Mouse (Mus musculus) gastrocnemius, postnatal 36 days (tissue): ENCODE results near the gene Cdc42ep2. TPM values are rescaled to one million over a fixed set of nuclear protein-coding genes. Genes with fewer than 3 reads are reported as not detected.
A peak's percentile ranks its signal among the peaks of the same experiment; 100 is the strongest.

Source experiments
- DNase-seq, 2 experiments: peaks; one replicate each; pipeline ENCODE4 v3.0.0; 2022
- intact Hi-C: fragments of 180-260 bp; cut with DNase I; formaldehyde crosslinking; loops from one replicate; pipeline ENCODE4 v1.15.1; 2025
- total RNA-seq, 2 experiments: library from RNA; stranded (reverse); gene quantifications; 2 replicates each; pipeline ENCODE4 v1.2.3; 2021

The Cdc42ep2 gene
- total RNA-seq, 2 experiments from 2014 or later = 10.1 to 12.4 TPM

DNA sequence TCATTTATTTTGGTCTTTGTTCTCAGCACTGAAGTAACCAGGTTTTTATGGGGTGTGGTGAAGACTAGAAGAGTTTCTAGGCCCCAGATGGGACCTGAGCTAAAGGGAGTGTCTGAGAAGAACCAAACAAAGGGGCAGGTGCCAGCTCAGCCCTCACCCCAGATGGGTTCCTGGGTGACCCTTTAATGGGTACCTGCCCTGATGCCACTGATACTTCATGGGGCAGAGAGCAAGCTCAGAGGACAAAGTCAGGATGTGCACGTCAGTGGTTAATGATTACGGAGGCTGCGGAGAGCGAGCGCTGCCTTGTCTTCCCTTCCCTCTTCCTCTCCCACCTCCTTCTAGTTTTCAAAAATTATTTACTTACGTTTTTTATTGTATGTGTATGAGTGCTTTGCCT, 43.5 kb downstream of the Cdc42ep2 start:
- intact Hi-C loops = loop anchor here (2.0 kb wide), 1 partner anchor 28 kb away; no protein-coding TSS in a partner anchor
- DNase-seq = no peak

DNA sequence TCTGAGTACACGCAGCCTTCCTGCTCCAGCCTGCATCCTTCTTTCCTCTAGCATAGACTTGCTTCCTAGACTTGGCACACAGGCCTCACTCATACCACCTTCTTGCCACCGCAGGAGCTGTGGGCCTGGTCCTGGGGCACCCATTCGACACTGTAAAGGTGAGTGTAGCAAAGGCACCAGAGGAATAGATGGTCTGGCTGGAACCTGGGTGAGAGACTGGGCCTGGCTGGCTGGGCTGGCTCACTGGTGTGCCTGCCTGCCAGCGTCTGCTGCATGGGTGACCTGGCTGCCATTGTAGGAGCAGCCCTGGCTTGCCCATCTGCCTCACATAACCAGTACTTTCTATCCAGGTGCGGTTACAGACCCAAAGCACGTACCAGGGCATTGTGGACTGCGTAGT, 44.9 kb downstream of the Cdc42ep2 start:
- intact Hi-C loops = loop anchor here (2.0 kb wide), 2 partner anchors 27 to 91 kb away; no protein-coding TSS in a partner anchor
- DNase-seq = no peak

DNA sequence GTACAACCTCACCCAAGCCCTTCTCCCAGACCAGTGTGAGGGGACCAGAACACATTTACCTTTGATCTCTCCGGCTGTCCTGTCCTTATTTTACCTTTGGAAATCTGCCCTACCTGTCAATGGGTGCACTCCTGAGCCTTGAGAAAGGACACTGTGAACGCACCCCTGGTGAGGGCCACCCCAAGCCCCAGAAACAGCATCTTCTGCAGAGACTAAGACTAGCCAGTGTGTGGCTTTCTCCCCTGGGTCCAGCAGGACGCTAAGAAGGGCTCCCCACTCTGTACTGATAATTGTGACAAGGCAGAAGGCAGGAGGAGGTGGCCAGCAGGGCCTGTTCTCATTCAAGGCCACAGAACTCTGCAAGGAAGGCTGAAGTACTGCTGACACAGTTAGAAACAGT, 45.7 kb downstream of the Cdc42ep2 start:
- DNase-seq = no peak
- intact Hi-C loops = loop anchor here (2.0 kb wide), 1 partner anchor 90 kb away; no protein-coding TSS in a partner anchor

DNA sequence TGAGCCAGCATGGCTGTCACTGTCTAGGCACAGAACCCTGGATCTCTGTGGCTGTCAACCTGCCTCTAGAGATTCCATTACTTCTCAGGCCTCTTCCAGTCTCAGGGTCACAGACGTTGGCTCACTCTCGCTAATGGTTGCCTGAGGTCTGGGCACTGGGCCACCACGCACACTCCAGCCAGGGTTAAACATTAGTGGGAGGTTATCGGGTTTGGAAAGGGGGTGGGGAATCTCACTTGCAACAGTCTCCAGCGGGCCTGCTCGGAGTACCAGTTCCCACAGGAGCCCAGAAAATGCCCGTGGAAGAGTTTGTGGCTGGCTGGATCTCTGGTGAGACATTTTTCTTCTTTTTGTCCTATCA, 46.3 kb downstream of the Cdc42ep2 start:
- intact Hi-C loops = loop anchor here (2.0 kb wide), 1 partner anchor 90 kb away; no protein-coding TSS in a partner anchor
- DNase-seq = no peak

DNA sequence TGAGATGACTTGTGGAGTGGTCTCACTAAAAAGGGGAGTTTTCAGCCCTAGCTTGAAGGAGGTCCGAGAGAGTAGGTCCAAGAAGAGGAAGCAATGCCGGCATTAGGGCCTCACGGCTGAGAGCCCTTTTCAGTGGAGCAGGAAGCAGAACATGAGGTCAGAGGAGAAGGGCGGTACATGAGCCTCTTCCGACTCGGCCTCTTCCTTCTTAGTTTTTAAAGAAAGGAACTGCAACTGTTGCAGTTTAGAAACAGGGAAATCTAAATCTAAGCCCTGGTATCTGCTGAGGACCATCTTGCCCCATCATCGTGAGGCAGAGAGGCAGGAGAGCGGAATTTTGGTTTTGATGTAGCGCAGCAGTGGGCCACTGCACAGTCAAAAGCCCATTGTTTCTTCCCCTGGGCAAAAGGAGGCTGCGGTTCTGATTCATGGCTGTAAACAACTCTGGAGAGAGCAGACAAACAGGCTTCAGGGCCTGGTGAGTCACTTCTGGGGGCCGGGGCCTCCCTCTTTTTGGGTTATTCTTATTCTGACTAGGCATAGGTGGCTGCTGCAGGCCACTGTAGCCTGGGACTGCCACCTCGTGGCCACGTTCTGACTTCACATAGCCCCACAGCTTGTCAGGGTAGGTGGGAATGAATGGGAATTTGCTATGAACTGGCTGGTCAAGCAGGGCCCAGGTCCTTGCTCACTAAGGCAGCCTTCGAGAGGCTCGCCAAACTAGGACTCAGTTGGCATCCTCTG, 46.8 kb downstream of the Cdc42ep2 start, which contains the start of gene Slc25a45:
TSS of gene Slc25a45 (plus strand) at position 191 of the 744 bp plus-strand sequence.
- peak; percentile 59 to 61 for DNase-seq
- intact Hi-C loops = loop anchor here (2.0 kb wide), 1 partner anchor 89 kb away; no protein-coding TSS in a partner anchor

DNA sequence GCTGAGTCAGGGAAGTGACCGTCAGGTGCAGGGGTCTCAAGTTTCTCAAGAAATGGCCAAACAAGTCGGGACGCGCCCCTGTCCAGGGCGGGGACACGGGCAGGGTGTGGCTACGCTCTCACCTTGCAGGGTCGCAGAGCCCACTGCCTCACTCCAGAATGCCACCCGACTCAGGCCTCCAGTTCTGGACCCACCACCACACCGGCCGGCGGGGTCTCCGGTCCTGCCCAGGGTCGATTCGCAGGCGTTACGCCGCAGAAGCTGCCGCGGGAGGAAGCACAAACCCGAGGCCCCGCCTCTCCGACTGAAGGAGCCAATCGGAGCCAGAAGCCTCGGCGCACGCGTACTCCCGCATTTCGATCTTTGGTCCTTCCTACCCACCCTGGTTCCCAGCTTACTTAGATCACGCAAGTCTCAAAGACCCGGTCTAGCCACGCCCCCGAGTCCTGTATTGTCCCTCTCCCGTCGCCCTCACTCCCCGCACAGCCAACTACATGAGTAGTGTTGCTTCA, 49.6 kb downstream of the Cdc42ep2 start, which contains the start of gene Frmd8:
TSS of gene Frmd8 (minus strand) at position 306 of the 512 bp plus-strand sequence.
- intact Hi-C loops = no loop called here

DNA sequence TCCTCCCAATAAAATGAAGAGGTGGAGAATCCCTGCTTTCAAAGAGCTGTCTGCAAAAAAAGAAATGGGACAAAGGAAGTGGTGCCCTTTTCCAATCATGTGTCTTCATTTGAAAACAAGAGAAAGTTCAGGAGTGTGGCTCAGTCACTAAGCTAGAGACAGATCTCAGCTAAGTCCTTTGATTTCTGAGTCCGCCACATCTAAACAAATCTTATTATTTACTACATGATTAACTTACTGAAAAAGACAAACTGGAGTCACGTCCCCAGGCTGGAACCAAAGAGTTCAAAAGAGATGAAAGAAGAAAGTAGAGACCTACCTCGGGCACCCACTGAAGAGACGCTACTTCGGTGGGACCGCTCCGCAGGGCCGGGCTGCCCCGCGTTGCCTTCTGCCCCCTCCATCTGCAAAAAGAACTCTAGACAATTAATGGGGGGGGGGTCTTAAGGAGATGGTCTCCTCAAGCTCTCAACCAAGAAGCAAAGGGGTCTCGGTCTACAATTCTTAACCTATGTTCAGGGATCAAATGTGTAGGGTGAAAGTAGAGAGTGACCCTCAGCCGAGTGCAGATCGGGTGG, 50.1 kb downstream of the Cdc42ep2 start:
- intact Hi-C loops = no loop called here
- no peak for DNase-seq

More for the DNA sequence above, 49.6 kb downstream of the Cdc42ep2 start, which contains the start of gene Frmd8:
- peak; percentile 91 to 92 for DNase-seq

DNA sequence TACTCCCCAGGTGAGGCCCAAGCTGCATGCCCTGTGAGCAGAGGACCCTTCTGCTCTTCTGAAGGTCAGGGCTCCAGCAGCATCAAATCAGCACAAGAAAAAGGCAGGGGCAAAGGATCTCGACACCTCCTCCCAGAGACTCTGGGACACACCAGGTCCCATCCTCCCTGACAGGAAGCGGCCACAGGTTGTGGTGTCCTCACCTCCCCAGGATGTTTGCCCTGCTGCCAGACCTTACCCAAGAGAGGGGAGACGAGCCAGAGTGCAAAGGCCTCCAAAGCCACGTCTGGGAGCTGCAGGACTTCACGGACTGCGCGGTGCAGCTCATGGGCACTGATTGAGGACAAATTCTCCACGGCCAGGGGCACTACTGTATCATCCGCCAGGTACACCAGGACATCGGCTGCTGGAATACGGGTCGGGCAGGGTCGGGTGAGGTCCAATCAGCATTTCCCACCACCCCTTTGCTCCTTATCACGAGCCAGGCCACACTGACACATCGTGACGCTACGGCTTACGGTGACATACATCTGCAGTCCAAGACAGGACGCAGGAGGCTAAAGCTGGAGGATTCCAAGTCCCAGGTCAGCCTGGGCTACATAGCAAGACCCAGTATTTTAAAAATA, 51.6 kb downstream of the Cdc42ep2 start:
- intact Hi-C loops = no loop called here
- DNase-seq = no peak

DNA sequence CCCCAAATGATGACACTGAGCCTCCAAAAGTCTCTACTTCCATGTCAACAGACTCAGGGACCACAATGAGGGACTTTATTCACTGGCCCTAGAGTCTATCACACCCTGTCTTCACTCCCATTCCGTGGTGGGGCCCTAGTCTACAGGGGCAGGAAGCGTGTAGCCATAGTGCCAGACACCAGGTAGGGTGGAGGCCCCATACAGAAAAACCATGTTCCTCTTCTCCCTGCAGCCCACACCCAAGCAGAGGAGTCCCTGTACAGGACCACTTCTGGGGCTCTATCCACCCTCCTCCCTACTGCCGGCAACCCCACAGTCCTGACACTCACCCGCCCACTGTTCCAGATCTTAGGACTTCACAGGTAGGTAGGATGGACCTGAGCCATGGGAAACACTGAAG, 52.1 kb downstream of the Cdc42ep2 start:
- DNase-seq = no peak
- intact Hi-C loops = no loop called here

DNA sequence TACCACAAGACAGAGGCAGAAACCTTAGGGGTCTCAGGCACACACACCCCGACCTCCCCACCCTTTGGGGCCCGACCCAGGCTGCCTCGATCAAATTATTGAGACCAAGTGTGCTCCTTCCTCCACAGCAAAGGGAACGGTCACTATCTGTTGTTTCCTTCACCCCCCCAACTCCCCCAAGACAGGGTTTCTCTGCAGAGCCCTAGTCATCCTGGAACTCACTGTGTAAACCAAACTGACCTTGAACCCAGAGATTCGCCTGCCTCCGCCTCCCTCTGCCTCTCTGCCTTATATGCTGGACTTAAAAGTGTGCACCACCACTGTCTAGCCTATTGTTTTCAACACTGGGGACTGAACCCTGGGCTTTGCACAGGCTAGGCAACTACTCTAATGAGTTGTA, 52.9 kb downstream of the Cdc42ep2 start:
- intact Hi-C loops = no loop called here
- DNase-seq = no peak

DNA sequence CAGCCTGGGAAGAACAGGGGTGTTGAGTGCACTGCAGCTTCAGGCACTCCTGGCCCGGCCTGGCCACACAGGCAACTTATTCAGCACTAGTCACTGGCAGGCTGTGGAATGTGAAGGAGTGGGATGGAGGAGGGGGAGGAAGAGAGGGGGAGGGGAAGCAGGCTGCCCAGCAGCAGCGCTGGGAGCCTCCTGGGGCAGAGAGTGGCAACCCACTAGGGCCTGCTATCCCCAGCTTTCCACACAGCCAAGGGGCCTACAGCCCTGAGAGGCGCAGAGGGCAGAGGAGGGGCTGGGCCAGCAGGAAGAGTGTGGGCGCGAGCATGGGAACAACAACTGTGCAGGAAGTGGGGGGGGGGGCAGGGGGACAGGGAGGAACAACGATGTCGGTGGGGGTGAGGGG, 53.3 kb downstream of the Cdc42ep2 start:
- no peak for DNase-seq
- intact Hi-C loops = no loop called here

DNA sequence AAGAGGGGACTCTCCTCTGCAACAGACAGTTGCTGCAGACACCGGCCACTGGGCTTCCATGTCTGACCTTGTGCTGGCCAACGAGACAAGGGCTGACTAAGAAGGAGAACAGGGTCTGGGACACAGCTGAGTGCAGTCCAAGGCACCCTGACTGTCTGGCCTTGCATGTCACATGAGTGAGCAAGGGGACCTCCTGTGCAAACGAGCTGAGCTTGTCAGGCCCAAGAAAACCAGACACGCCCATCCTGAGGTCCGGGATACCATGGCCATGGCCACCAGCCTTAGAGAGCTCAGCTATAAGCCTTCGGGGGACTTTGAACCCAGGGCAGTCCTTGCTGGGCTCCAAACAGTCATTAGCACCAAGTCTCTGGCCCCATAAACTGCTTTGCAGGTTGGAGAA, 56.5 kb downstream of the Cdc42ep2 start:
- no peak for DNase-seq
- intact Hi-C loops = loop anchor here (5.0 kb wide), 1 partner anchor 34 kb away; no protein-coding TSS in a partner anchor

Other genes with a start within 250 kb of the Cdc42ep2 start
- gene Map3k11, start 236.1 kb downstream of the Cdc42ep2 start, total RNA-seq = 10 to 100 TPM; 10.8 to 11.3 TPM
- 10 to 100 TPM; 12.2 to 15.2 TPM for gene Pcnx3, start 235.9 kb downstream of the Cdc42ep2 start, total RNA-seq
- not detected for gene Kcnk7, start 220.4 kb downstream of the Cdc42ep2 start, total RNA-seq
- 100 to 1,000 TPM; 235 to 261 TPM for gene Ehbp1l1, start 198.5 kb downstream of the Cdc42ep2 start, total RNA-seq
- gene Fam89b, start 195.2 kb downstream of the Cdc42ep2 start, total RNA-seq = 10 to 100 TPM; 19.7 to 22.8 TPM
- 10 to 100 TPM; 43.4 to 44.2 TPM for gene Ltbp3, start 183.9 kb downstream of the Cdc42ep2 start, total RNA-seq
- 10 to 100 TPM; 70.8 to 71.1 TPM for gene Scyl1, start 153.4 kb downstream of the Cdc42ep2 start, total RNA-seq
- 1 to 10 TPM; 4.5 to 5.0 TPM for gene Frmd8, start 49.5 kb downstream of the Cdc42ep2 start, total RNA-seq
- 1 to 10 TPM in 1 of 2 experiments, under 1 TPM in 1; 0.99 to 1.0 TPM for gene Slc25a45, start 47.0 kb downstream of the Cdc42ep2 start, total RNA-seq
- gene Tigd3, start 30.7 kb downstream of the Cdc42ep2 start, total RNA-seq = under 1 TPM in 1 of 2 experiments, not detected in 1; 0.20 TPM
- gene Dpf2, start 11.8 kb downstream of the Cdc42ep2 start, total RNA-seq = 10 to 100 TPM; 75.1 to 81.4 TPM
- 10 to 100 TPM in 1 of 2 experiments, 1 to 10 TPM in 1; 8.6 to 11.6 TPM for gene Pola2, start 39.4 kb upstream of the Cdc42ep2 start, total RNA-seq
- gene Slc22a20, start 61.3 kb upstream of the Cdc42ep2 start, total RNA-seq = not detected
- gene Capn1, start 91.1 kb upstream of the Cdc42ep2 start, total RNA-seq = 10 to 100 TPM; 82.6 to 95.2 TPM
- gene Syvn1, start 121.8 kb upstream of the Cdc42ep2 start, total RNA-seq = 10 to 100 TPM; 14.4 to 15.8 TPM
- 10 to 100 TPM; 25.8 TPM for gene Mrpl49, start 133.0 kb upstream of the Cdc42ep2 start, total RNA-seq
- gene Fau, start 133.0 kb upstream of the Cdc42ep2 start, total RNA-seq = 100 to 1,000 TPM; 333 to 400 TPM
- 1 to 10 TPM; 7.6 to 9.0 TPM for gene Znhit2, start 136.4 kb upstream of the Cdc42ep2 start, total RNA-seq
- gene Tm7sf2, start 143.6 kb upstream of the Cdc42ep2 start, total RNA-seq = 1 to 10 TPM; 4.9 to 5.1 TPM
- 10 to 100 TPM; 15.7 to 19.3 TPM for gene Vps51, start 152.4 kb upstream of the Cdc42ep2 start, total RNA-seq
- not detected for gene Tmem262, start 155.2 kb upstream of the Cdc42ep2 start, total RNA-seq
- gene Gm28374, start 157.4 kb upstream of the Cdc42ep2 start, total RNA-seq = not detected
- gene Zfpl1, start 160.1 kb upstream of the Cdc42ep2 start, total RNA-seq = 10 to 100 TPM; 10.2 to 10.3 TPM
- under 1 TPM in 1 of 2 experiments, not detected in 1; 0.28 TPM for gene Cdca5, start 160.2 kb upstream of the Cdc42ep2 start, total RNA-seq
- gene AC131692.1, start 169.6 kb upstream of the Cdc42ep2 start, total RNA-seq = not detected
- not detected for gene Naaladl1, start 181.0 kb upstream of the Cdc42ep2 start, total RNA-seq
- 1 to 10 TPM; 8.7 to 9.8 TPM for gene Sac3d1, start 193.8 kb upstream of the Cdc42ep2 start, total RNA-seq
- gene Snx15, start 203.5 kb upstream of the Cdc42ep2 start, total RNA-seq = 10 to 100 TPM in 1 of 2 experiments, 1 to 10 TPM in 1; 8.6 to 10.6 TPM
- under 1 TPM; 0.17 to 0.26 TPM for gene Batf2, start 216.2 kb upstream of the Cdc42ep2 start, total RNA-seq
- 10 to 100 TPM; 51.8 to 62.6 TPM for gene Arl2, start 216.7 kb upstream of the Cdc42ep2 start, total RNA-seq